Mouse (Mus musculus): ENCODE data around the gene Uqcr10. TPM values are rescaled to one million over a fixed set of nuclear protein-coding genes. Genes with fewer than 3 reads are reported as not detected.

The Uqcr10 gene
- polyA plus RNA-seq, 1 experiment = 850 TPM

DNA sequence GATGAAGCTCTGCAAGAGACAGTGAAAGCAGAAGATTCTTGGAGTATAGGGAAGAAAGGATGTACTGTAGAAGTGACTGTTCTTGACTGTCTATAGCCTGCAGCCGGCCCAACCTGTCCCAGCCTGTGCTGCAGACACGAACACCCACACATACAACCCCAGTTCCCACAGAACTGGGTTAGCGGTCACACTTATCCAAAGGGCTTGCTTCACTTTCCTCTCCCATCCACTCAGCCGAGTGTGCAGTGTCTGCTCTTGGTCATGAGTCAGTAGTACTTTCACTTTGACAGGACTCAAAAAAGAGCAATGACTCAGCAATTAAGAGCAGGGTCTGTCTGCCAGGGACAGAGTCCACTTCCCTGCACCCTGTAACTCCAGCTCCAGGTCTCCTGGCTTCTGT is 42.8 kb downstream of the Uqcr10 start:
- no peak for TF ChIP-seq CTCF (IDR thresholded peaks at IDR 0.05; ENCODE audit: borderline replicate concordance, control insufficient read depth, extremely low read depth, insufficient read depth, low read length, poor library complexity)
- TF ChIP-seq POLR2A (IDR thresholded peaks at IDR 0.05; ENCODE audit: control insufficient read depth, extremely low read depth, insufficient read depth, low read length, poor library complexity) = no peak
- Histone ChIP-seq H3K4me3 (ENCODE audit: control insufficient read depth, insufficient read depth, low read length) (no peak overlapping the region), H3K36me3 (ENCODE audit: control insufficient read depth, insufficient read depth, low read length) (peaks cover 13% of the 10 kb centered on the region; the same call in 1 of the 2 replicates), H3K27ac (ENCODE audit: control insufficient read depth, insufficient read depth, low read length) (no peak overlapping the region), H3K27me3 (ENCODE audit: control insufficient read depth, insufficient read depth, low read length) (no peaks in the 10 kb centered on the region), H3K4me1 (replicated peaks; ENCODE audit: control insufficient read depth, insufficient read depth, low read length) (no peaks in the 10 kb centered on the region)
- 81% methylated on average over 4 of the region's 4 CpGs for WGBS
- DNase-seq = no peak

DNA sequence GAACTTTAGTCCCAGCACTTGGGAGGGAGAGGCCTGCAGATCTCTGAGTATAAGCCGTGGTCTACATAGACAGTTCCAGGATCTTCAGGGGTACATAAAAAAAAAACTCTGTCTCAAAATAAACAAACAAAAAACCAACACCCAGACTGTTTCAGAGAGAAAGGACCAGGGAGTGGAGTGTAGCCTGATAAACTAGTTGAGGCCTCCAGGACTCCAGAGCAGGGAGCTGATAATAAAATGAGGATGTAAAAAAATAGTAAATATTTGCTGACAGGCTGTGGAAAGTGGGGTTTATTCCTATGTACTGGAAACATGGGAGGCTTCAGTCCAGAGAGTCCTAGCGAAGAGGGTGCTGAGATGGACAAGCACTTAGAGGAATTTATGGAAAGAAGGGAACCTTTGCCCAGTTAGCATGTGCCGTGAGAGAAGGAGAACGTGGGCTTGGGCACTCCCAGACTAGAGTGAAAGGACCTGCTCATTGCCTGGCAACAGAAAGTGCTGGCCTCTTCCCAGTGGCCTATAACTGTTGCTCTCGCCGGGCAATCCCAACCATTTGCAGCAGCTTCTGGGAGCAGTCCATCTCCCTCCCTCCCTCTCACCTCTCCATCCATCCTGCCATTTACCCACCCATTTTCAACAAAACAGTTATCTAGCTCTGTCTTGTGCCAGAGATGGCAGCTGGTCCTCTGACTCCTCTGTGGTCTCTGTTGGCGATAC is 43.7 kb downstream of the Uqcr10 start:
- WGBS = 97% methylated on average over 7 of the region's 7 CpGs
- Histone ChIP-seq H3K4me3 (ENCODE audit: control insufficient read depth, insufficient read depth, low read length) (no peak overlapping the region), H3K4me1 (replicated peaks; ENCODE audit: control insufficient read depth, insufficient read depth, low read length) (no peaks in the 10 kb centered on the region), H3K36me3 (ENCODE audit: control insufficient read depth, insufficient read depth, low read length) (peaks cover 13% of the 10 kb centered on the region; the same call in 1 of the 2 replicates), H3K27me3 (ENCODE audit: control insufficient read depth, insufficient read depth, low read length) (no peaks in the 10 kb centered on the region), H3K27ac (ENCODE audit: control insufficient read depth, insufficient read depth, low read length) (no peak overlapping the region)
- TF ChIP-seq CTCF (IDR thresholded peaks at IDR 0.05; ENCODE audit: borderline replicate concordance, control insufficient read depth, extremely low read depth, insufficient read depth, low read length, poor library complexity) (no peak), POLR2A (IDR thresholded peaks at IDR 0.05; ENCODE audit: control insufficient read depth, extremely low read depth, insufficient read depth, low read length, poor library complexity) (no peak)
- DNase-seq = no peak

DNA sequence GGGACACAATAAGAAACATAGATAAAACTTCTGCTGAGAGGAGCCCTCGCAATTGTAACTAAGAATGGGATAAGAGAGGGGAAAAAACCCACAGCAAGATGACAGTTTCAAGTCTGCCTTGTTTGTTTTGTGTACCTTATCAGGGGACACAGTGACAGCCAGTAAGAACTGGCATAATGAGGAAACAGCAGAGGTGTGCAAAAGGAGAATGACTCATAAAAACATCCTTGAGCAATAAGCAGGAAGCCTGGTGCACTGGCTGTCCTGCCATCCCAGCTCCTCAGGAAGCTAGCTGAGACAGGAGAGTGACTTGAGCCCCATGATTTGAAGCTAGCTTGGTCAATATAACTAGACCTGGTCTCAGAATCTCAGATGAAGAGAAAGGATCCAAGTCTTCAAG is 44.3 kb downstream of the Uqcr10 start:
- no peak overlapping the region for H3K27ac ChIP-seq (ENCODE audit: control insufficient read depth, insufficient read depth, low read length)
- WGBS = 96% methylated on average over 1 of the region's 1 CpGs

More for the DNA sequence above, 44.3 kb downstream of the Uqcr10 start:
- no peak for DNase-seq
- no peak for TF ChIP-seq CTCF (IDR thresholded peaks at IDR 0.05; ENCODE audit: borderline replicate concordance, control insufficient read depth, extremely low read depth, insufficient read depth, low read length, poor library complexity)
- TF ChIP-seq POLR2A (IDR thresholded peaks at IDR 0.05; ENCODE audit: control insufficient read depth, extremely low read depth, insufficient read depth, low read length, poor library complexity) = no peak
- Histone ChIP-seq H3K36me3 (ENCODE audit: control insufficient read depth, insufficient read depth, low read length) (peaks cover 13% of the 10 kb centered on the region; the same call in 1 of the 2 replicates), H3K4me3 (ENCODE audit: control insufficient read depth, insufficient read depth, low read length) (no peak overlapping the region), H3K27me3 (ENCODE audit: control insufficient read depth, insufficient read depth, low read length) (no peaks in the 10 kb centered on the region), H3K4me1 (replicated peaks; ENCODE audit: control insufficient read depth, insufficient read depth, low read length) (no peaks in the 10 kb centered on the region)

Other genes starting within 250 kb of the Uqcr10 start
- gene Mtmr3, start 109.5 kb downstream of the Uqcr10 start, polyA plus RNA-seq (2012; rRNA removed) = 55.9 and 61.4 TPM in 2 replicates
- gene Gm11032, start 84.3 kb downstream of the Uqcr10 start, polyA plus RNA-seq (2012; rRNA removed) = not detected in 2 replicates
- gene Ascc2, start 66.6 kb downstream of the Uqcr10 start, polyA plus RNA-seq (2012; rRNA removed) = 26.0 and 29.1 TPM in 2 replicates
- 66.0 and 73.8 TPM in 2 replicates for gene Zmat5, start 336 bp upstream of the Uqcr10 start, polyA plus RNA-seq (2012; rRNA removed)
- gene Cabp7, start 42.4 kb upstream of the Uqcr10 start, polyA plus RNA-seq (2012; rRNA removed) = 0.11 and 0.19 TPM in 2 replicates
- gene Nf2, start 145.2 kb upstream of the Uqcr10 start, polyA plus RNA-seq (2012; rRNA removed) = 50.8 and 56.1 TPM in 2 replicates
- gene Nipsnap1, start 169.6 kb upstream of the Uqcr10 start, polyA plus RNA-seq (2012; rRNA removed) = 52.3 and 53.5 TPM in 2 replicates
- 27.3 and 28.5 TPM in 2 replicates for gene Thoc5, start 191.0 kb upstream of the Uqcr10 start, polyA plus RNA-seq (2012; rRNA removed)
- 2.8 and 3.7 TPM in 2 replicates for gene Nefh, start 243.7 kb upstream of the Uqcr10 start, polyA plus RNA-seq (2012; rRNA removed)

Measured in thymus, adult 2 months (tissue).